Mouse (Mus musculus) kidney, postnatal 4 days (tissue): ENCODE measurements around the gene Ccm2.
"Not testable (repeated sequence)": the region's sequence is repeated elsewhere in the genome, so short reads cannot be mapped to it uniquely, and the experiment has no call there.

Experiments used
- DNase-seq, 2 experiments: peaks; one replicate each; pipeline ENCODE4 v3.0.0; 2021; ENCODE audit warnings: mixed read lengths in 2 of 2

Ccm2 gene

DNA sequence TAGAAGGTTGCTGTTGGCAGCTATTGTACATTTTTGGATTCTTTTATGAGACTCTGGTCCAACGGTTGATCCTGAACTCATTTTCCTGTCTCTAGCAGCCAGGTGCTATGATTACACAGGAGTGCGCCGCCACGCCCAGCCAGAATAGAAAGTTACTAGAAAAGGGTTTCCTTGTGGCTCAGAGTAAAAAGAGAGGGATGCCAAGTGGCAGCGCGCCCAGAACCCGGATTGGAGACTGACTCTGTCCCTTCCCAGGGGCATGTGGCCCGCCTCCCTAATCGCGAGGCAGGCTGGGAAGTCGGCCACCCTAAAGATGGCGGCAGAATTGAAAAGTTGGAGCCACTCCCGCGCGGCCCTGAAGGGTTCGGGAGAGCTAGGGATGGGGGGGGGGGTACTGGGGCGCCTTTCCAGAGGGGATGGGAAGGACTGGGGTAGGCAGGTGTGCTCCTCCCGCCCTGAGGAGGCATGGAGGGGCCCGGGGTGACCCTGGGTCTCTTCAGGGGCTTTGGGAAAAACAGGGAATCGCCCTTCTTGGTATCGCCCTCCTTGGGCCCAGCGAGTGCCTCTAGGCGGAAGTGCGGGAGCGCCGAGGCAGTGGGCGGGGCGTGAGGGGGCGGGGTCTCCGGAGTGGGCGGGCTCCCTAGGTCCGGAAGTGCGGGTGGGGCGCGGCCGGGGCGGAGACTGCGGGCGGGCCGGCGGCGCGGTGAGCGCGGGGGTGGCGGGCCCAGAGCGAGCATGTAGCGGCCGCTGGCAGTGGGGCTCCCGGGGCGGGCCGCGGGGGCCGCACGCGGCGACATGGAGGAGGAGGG lies at the start of gene Ccm2:
Gene Ccm2, plus strand, starts transcription at position 683 of the 809 bp plus-strand sequence.
- DNase-seq = peak; percentile 98 to 99

DNA sequence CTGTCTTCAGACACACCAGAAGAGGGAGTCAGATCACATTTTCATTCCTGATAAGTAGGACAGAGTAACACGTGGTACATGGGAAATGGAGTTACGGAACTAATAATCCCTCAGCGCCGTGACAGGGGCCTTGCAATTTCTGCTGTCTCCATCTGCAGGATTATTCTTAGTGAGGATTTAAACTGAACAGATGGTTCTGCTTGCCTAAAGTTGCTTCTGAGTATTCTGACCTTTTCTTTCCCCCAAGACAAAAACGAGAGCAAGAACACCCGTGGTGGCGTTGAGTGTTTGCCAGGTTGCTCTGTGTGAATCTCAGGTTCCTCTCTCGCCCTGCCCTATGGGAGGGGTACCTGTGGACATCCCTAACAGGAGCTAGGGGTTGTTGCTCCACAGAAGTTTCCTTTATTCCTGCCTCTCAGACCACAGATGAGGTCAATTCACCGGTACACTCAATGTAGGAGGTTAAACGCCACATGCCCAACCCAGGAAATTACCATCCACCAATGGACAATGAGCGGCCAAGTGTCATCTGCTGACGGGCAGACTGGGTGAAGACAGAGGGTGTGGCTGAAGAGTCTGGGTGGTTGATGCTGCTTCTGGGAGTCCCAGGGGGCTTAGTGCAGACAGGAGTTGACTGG lies 49.3 kb upstream of the Ccm2 start:
- DNase-seq = no peak

DNA sequence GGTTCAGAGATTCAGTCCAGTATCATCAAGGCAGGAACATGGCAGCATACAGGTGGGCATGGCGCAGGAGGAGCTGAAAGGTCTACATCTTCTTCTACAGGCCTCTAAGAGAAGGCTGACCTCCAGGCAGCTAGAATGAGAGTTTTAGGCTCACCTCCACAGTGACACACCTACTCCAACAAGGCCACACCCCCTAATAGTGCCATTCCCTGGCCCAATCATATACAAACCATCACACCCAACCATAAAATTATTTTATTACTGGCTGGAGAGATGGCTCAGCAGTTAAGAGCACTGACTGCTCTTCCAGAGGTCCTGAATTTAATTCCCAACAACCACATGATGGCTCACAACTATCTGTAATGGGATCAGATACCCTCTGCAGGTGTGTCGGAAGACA lies 44.2 kb upstream of the Ccm2 start:
- no peak for DNase-seq

DNA sequence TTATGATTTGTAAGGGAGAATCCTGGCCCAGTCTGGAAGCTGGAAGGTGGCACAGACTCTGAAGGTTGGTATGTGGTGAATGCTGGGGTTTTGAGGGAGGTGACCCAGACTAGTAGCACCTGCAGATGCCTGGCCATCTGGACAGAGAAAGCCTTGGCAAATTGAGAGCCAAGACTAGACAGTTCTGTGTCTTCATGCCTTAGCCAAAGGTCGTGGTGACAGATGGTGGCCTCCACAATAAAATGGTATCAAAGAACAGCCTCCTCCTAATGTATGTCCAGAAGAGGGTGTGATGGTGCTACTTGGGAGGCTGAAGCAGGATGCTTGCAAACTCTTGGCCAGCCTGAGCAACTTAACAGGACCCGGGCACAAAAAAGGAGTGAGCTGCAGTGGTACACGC lies 42.5 kb upstream of the Ccm2 start:
- DNase-seq = no peak

DNA sequence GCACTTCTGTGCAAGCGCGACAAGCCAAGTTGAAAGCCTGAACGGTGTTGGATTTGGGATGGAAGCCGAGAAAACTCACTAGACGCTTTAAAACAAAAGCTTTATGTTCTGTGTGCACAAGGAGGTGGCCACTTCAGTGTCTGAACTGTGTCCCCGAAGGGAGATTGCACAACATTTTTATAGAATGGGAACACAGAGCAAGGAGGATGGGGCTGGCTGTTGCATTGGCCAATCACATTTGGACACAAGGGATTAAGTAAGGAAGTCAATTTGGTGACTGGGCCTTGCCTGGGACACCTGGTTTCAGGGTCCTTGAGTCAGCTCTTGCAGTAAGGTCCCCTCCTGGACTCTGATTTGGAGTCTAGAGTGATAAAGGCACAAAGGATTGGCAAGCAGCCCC lies 42.0 kb upstream of the Ccm2 start:
- no peak for DNase-seq

DNA sequence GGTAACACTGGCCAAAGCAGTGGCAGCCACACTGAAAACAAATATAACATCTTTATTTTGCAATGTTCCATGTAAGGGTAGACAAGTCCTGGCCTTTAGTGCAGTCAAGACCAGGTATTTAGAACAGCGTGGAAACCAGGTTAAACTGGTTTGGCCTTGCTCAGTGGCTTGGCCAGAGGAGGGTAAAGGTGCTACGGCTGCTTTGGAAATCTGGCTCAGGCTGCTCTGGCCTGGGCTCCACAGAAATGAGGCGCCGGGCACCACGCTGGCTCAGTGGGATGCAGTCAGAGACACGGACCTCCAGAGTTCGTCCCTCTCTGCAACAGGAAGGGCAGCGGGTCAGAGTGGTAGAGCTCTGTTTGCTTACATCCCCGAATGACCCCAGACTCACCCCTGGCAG lies 40.2 kb upstream of the Ccm2 start:
- DNase-seq = no peak

DNA sequence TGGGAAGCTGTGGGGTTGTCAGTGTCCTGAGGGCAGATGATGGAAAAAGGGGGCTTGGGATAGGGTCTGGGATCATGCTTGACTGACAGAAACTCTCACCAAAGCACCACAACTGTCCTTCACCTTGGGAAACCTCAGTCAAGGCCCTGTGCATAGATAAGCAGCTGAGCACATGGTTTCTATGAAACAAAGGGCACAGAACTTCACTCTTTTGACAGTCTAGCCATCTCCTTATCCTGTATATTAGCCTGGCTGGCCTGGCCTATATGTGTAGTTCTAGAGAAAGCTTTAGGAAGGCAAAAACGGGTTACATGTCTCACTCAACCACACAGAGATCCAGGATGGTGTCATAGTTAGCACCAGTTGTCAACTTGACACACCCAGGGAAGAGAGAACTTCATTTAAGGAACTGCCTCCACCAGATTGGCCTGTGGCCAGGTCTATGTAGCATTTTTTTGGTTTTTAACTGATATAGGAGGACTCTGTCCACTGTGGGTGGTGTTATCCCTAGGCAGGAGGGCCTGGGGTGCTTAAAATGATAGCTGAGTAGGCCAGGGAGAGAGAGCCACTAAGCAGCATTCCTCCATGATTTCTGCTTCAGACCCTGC lies 38.3 kb upstream of the Ccm2 start:
- DNase-seq = no peak

DNA sequence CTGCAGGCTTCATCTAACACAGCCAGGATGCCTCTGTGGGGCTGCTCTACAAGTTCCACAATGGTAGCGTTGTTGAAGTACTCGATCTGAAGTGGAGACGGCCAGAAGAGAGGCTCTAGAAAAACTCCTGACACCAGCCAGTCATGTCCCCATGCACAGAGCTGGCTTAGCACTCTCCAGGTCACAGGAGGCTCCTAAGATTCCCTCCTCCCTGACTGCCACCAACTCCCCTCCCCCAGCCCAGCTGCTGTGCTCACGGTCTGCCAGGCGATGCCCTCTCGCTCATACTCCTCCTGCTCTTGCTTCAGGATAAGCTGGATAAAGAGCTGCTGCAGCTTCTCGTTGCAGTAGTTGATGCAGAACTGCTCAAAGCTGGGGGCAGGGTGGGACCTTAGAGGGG lies 31.9 kb upstream of the Ccm2 start:
- peak; percentile 22 to 49 for DNase-seq

DNA sequence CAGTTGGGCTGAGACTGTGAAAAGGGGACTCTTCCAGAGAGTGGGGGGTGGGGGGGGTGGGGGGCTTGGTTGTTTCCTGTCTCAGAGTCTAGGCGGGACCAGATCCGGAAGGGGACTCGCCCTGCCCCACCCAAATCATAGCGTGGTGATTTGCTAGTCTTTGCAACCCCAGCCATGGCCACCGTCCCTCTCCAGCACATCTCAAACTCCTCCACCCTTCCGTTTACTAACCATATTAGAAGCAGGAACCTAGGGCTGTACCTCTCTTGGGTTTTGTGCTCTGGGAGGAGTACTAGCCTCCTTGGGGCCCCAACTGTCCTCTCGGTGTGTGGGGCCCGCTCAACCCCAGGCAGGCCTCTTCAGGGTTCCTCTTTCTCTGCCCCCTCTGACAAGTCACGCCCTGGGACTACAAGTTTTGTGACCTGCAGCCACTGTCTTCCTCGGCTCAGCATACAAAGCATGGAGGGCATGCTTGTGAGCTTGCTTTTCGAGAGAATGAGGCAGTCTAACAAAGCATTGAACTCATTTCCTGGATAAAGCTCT lies 27.1 kb upstream of the Ccm2 start:
- DNase-seq = no peak

DNA sequence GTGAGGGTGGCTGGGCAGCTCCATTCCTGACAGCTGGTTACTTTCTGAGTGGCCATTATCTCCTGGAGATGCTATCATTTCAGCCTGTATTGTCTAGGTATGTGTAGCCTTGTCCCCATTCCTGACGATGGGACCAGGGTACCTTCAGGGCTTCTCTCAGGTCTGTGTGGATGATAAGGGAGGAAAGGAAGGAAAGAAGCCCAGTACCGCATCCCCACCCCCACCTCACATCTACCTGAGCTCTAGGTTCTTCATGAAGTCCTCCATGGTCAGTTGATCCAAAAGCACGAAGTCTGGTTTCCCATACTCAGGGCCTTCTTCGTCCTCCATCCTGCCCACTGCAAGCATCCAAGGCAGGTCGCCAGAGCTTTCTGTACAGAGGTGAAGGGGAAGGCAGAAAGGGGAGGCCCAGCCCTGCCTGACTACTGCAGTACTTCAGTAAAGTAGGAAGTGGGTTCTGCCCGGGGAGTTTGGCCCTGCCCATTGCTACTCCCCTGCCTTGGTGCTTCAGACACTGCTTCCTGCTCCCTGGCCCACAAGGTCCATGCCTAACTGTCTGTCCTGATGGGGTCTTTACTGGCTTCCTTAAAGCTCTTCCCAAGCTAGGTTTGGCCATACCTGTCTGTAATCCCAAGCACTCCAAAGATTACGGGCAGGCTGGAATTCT lies 26.0 kb upstream of the Ccm2 start, which contains the start of gene Myo1g:
Gene Myo1g, minus strand, starts transcription at position 459 of the 667 bp plus-strand sequence.
- no peak for DNase-seq

DNA sequence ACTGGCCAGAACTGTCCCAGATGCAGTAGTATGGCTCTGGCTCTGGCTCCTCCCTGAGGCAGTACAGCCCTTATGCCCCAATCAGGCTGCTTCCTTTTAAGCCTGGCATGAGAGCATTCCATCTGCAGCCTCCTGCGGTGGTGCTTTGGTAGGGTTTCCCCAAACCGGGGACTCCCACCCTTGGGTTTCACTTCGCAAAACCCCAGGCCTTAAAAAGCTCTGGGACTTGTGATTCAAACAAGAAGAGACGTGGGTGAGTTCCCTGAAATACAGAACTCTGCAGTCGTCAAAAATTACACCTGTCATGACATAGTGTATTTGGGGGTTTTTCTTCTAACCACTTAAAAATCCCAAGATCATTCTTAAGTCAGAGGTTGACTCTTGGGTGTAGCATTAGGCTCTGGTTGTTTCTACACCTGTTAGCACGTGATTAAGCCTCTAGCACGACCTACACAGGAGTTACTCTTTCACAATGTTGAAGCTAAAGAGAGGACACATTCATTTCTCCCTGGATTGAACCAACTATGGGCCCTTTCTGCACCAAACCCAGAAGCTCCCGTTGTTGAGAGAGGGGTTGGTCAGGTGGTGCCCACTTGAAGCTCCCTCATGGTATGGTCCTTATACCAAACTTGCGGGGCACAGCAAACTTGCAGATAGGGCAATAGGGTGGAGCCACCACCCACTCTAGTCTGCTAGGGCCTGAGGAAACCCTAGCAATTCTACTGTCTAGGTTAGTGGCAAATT lies 23.7 kb upstream of the Ccm2 start:
- DNase-seq = no peak

DNA sequence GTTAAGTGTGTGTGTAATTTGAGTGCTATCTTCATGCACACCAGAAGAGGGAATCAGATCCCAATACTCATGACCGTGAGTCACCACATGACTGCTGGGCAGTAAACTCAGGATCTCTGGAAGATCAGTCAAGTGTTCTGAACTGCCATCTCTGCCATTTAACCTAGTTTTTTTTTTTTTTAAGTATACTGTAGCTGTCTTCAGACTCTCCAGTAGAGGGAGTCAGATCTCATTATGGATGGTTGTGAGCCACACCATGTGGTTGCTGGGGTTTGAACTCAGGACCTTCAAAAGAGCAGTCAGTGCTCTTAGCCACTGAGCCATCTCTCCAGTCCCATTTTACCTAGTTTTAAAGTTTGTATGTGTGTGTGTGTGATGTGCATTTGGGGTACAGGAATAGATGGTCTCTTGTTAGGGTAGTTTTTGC lies 23.0 kb upstream of the Ccm2 start:
- no peak for DNase-seq

DNA sequence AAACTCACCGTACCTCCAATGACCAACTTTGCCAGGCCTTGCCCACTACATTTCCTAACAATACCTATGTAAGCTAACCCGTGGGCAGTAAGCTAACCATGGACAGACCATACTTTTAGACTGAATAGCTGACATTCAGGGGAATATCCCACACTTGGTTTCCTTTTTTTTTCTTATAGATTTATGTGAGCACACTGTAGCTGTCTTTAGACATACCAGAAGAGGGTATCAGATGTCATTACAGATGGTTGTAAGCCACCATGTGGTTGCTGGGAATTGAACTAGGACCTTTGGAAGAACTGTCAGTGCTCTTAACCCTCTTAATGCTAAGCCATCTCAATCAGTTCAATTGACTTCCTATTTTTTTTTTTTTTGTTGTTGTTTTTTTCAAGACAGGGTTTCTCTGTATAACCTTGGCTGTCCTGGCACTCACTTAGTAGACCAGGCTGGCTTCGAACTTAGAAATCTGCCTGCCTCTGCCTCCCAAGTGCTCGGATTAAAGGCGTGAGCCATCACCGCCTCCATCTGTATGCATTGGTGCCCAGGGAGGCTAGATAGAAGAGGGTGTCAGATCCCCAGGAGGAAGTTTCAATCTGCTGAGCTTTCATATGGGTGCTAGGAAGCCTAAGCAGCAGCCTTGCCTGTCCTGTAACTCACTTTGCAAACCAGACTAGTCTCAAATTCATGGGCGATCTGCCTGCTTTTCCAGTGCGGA lies 22.4 kb upstream of the Ccm2 start:
- DNase-seq = no peak

DNA sequence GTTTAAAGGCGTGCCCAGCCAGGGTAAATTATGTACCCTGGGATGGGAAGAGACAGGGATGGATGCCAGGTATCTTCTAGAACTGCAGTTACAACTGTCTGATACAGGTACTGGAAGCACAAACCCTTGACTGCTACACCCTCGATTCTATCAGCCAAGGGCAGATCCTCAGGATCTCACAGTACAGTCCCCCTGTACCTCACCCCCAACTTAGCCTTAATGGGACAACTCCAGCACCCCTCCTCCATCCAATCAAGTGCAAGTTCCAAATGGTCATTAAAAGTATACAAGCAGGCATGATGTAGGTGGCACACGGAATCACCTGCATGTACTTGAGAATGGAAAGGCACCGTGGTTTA lies 21.8 kb upstream of the Ccm2 start:
- DNase-seq = no peak

DNA sequence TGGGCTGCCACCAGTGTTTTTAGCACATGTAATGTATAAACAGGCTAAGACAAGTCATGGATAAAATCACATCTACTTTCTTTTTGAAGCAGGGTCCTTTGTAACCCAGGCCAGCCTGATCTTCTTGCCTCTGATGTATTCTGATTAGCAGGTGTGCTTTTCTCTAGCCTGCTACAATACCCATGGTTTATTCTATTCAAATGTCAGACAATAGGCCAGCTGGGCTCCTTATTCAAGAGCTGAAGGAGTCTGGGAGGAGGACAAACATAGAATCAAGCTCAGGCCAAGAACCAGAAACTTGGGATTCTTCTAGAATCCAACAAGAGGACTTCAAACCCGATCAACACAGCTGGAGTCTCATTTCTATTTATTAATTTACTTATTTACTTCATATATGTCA lies 21.4 kb upstream of the Ccm2 start:
- DNase-seq = no peak

DNA sequence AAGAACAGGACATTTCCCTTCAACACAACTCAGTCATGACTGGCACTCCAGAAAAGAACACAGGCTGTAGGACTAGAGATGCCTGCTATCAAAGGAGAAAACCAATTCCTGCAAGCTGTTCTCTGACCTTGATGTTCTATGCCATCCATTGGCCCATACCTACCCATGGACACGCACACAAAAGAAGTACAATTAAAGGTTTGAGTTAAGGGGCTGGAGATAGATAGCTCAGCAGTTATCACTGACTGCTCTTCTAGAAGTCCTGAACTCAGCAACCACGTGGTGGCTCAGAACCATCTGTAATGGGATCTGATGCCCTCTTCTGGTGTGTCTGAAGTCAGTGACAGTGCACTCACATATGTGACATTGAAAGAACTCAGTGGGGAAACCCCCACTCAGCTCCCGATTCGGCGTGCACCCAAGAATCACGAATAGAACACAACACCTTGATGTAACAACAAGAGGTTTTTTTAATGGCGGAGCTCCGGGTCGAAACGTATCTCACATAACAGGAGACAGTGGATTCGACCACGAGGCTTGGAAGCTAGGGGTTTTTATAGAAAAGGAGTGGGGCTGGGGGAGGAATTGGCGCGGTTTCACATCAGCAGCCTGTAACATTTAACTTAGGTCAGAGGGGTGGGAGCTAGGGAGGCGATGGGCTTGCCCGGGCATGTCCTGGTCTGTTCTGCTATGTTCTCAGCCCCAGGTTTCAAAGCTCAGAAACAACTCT lies 20.0 kb upstream of the Ccm2 start:
- DNase-seq = not testable (repeated sequence)

DNA sequence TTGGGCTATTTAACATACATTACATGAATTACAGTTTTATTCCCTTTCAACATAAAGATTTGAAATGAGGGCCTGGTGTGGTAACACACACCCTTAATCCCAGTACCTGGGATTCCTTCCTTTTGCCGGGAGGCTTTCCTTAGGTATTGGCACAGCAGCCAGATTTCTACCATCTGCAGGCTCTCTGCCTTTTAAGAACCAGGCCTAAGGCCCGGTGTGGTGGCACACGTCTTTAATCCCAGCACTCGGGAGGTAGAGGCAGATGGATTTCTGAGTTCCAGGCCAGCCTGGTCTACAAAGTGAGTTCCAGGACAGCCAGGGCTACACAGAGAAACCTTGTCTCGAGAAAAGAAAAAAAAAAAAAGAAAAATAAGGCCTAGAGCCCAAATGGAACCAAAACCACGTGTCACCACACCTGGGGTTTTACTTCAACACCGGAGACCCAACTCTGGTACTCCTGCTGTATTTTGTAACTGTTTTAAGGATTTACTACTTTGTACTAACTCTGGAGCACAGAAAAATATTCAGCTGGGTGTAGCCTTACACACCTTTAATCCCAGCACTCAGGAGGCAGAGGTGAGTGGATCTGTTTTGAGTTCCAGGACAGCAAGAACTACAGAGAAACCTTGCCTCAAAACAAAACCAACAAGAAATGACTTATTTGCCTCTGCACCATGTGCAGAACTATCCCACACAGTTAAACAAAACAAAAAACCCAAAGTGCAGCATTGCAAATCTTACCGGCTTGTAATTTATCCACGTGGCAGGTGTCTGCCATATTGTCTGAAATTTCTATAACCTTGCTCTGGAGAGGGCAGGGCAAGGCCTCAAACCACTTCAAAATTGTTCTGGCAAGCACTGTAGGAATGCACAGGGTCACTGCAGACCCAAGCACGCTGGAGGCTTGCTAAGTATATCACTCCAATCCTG lies 19.2 kb upstream of the Ccm2 start:
- no peak for DNase-seq

DNA sequence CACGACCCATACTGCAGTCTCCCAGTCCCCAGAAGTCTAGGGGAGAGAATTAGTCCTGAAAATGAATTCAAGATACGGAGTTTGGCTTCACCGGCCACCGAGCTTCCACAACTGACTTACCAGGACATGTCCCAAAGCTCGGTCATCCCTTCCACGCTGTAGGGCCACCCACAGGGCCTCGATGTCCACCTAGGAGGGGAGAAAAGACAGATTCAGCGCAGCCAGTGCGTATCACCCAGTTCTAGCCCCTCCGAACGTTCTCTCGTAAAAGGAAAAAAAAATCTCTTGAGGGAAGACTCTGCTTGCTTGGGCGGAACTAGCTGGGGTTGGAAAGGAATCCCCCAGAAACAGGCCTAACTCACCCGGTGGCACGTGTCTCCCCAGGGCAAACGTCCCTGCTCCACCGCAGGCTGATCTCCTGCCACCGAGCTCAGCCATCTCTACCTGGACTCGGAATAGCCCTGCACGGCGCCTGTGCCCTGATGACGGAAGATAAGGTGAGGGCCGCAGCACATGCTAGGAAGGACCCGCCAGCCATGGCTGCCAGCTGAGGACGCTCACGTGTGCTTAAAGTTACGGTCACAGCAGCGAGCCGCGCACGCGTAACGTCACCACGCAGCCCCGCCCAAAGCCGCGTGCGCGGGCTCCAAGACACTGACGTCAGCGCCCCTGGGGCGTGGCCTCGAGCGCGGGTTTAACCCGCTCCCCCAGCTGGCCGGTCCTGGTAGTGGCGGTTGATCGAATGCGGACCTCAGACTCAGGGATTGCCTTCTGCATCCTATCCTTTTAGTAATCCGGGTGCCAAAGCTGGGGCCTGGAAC lies 18.3 kb upstream of the Ccm2 start:
- peak; percentile 100 for DNase-seq

DNA sequence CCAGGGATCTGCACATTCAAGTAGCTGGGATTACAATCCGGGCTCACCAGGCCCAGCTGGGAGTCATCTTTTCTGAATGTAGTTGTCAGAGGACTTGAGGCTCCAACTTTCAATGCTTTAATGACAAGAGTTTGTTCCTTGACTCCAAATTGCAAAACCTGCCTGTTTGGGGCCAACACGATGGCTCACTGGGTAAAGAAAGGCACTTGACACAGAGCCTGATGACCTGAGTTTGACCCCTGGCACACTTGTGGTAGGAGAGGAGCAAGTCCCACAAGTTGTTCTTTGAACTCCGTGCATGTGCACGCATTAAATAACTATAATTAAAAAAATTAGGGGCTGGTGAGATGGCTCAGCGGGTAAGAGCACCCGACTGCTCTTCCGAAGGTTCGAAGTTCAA lies 16.7 kb upstream of the Ccm2 start:
- no peak for DNase-seq
